Mouse (Mus musculus) MEL (cell line): ENCODE results near the gene Rassf10. TPM values are rescaled to one million over a fixed set of nuclear protein-coding genes. Genes with fewer than 3 reads are reported as not detected.

ENCODE experiments used
- DNase-seq: peaks from one replicate; pipeline ENCODE4 v3.0.0; 2011; ENCODE audit warnings: low read depth, low spot score
- H3K27ac ChIP-seq: 2 replicates; pipeline ENCODE4 v1.5.1; 2012; ENCODE audit warnings: low read depth, mild to moderate bottlenecking, control low read depth, low read length, moderate library complexity; ENCODE audit not compliant: control insufficient read depth
- H3K27me3 ChIP-seq, 2 experiments: fragments of 150-350 bp in 1 of 2; sonication (generic) in 1 of 2; 2 replicates each; pipeline ENCODE4 v1.6.1; 2012; ENCODE audit warnings: low read length in 2 of 2, mild to moderate bottlenecking in 2 of 2, improper control_type of control experiment in 1 of 2, moderate library complexity in 1 of 2; ENCODE audit not compliant: insufficient read depth in 2 of 2, control insufficient read depth in 1 of 2
- H3K36me3 ChIP-seq, 2 experiments: 2 replicates each; pipeline ENCODE4 v1.6.1; 2012 to 2014; ENCODE audit warnings: low read length in 2 of 2, improper control_type of control experiment in 1 of 2, inconsistent platforms in 1 of 2, mild to moderate bottlenecking in 1 of 2; ENCODE audit not compliant: insufficient read depth in 2 of 2, control insufficient read depth in 1 of 2
- H3K4me1 ChIP-seq, 2 experiments: fragments of 150-350 bp in 1 of 2; sonication (generic) in 1 of 2; 2 replicates each; pipeline ENCODE4 v1.6.1; 2012; ENCODE audit warnings: low read length in 2 of 2, improper control_type of control experiment in 1 of 2, mild to moderate bottlenecking in 1 of 2; ENCODE audit not compliant: insufficient read depth in 2 of 2, control insufficient read depth in 1 of 2
- H3K4me3 ChIP-seq, 2 experiments: fragments of 150-350 bp in 1 of 2; sonication (generic) in 1 of 2; 2 replicates each; pipeline ENCODE4 v1.5.1; 2012; ENCODE audit warnings: low read depth in 2 of 2, low read length in 2 of 2, mild to moderate bottlenecking in 2 of 2, moderate library complexity in 2 of 2, control low read depth in 1 of 2, improper control_type of control experiment in 1 of 2; ENCODE audit not compliant: control insufficient read depth in 1 of 2, insufficient read depth in 1 of 2
- H3K79me2 ChIP-seq: 2 replicates; pipeline ENCODE4 v1.6.1; 2012; ENCODE audit warnings: mild to moderate bottlenecking, low read length, moderate library complexity; ENCODE audit not compliant: control insufficient read depth, poor library complexity, insufficient read depth
- H3K9ac ChIP-seq: 2 replicates; pipeline ENCODE4 v1.6.1; 2012; ENCODE audit warnings: low read depth, mild to moderate bottlenecking, control low read depth, low read length, moderate library complexity; ENCODE audit not compliant: control insufficient read depth, poor library complexity, severe bottlenecking
- H3K9me3 ChIP-seq: fragments of 150-350 bp; sonication (generic); replicated peaks from 2 replicates; pipeline ENCODE4 v1.6.1; 2012; ENCODE audit warnings: mild to moderate bottlenecking, low read length, improper control_type of control experiment, moderate library complexity; ENCODE audit not compliant: insufficient read depth
- CHD2 ChIP-seq: IDR thresholded peaks from 2 replicates; pipeline ENCODE4 v1.6.1; 2011; ENCODE audit warnings: low read length, improper control_type of control experiment
- ELF1 ChIP-seq: IDR thresholded peaks from 2 replicates; pipeline ENCODE4 v1.6.1; 2014; ENCODE audit warnings: low read depth, mild to moderate bottlenecking, inconsistent platforms, low read length, improper control_type of control experiment, moderate library complexity
- KAT2A ChIP-seq: conservative IDR thresholded peaks from 2 replicates; pipeline ENCODE4 v1.6.1; 2012; ENCODE audit warnings: low read depth, low read length, improper control_type of control experiment, inconsistent platforms
- MAFK ChIP-seq: IDR thresholded peaks from 2 replicates; pipeline ENCODE4 v1.6.1; 2011; ENCODE audit warnings: low read depth, mild to moderate bottlenecking, low read length, improper control_type of control experiment, borderline replicate concordance
- MAX ChIP-seq: IDR thresholded peaks from 2 replicates; pipeline ENCODE4 v1.6.1; 2011; ENCODE audit warnings: low read length, improper control_type of control experiment
- MEF2A ChIP-seq: IDR thresholded peaks from 2 replicates; pipeline ENCODE4 v1.6.1; 2014; ENCODE audit warnings: low read depth, mild to moderate bottlenecking, inconsistent platforms, low read length, improper control_type of control experiment; ENCODE audit not compliant: poor library complexity, insufficient replicate concordance, severe bottlenecking; ENCODE audit errors: extremely low read depth
- MXI1 ChIP-seq: IDR thresholded peaks from 2 replicates; pipeline ENCODE4 v1.6.1; 2011; ENCODE audit warnings: mild to moderate bottlenecking, low read depth, low read length, improper control_type of control experiment
- MYB ChIP-seq: IDR thresholded peaks from 2 replicates; pipeline ENCODE4 v1.6.1; 2011; ENCODE audit warnings: mild to moderate bottlenecking, low read depth, low read length, improper control_type of control experiment
- POLR2A ChIP-seq, 2 experiments: IDR thresholded peaks; 2 replicates each; pipeline ENCODE4 v1.6.1; 2011 to 2012; ENCODE audit warnings: low read length in 2 of 2, mild to moderate bottlenecking in 2 of 2, control low read depth in 1 of 2, improper control_type of control experiment in 1 of 2, low read depth in 1 of 2, moderate library complexity in 1 of 2; ENCODE audit not compliant: control insufficient read depth in 1 of 2, insufficient read depth in 1 of 2, poor library complexity in 1 of 2
- SIN3A ChIP-seq: IDR thresholded peaks from 2 replicates; pipeline ENCODE4 v1.6.1; 2012; ENCODE audit warnings: low read length, improper control_type of control experiment, inconsistent platforms
- SMC3 ChIP-seq: IDR thresholded peaks from 2 replicates; pipeline ENCODE4 v1.6.1; 2011; ENCODE audit warnings: low read depth, low read length, improper control_type of control experiment
- TBP ChIP-seq: IDR thresholded peaks from 2 replicates; pipeline ENCODE4 v1.8.0; 2011; ENCODE audit warnings: low read depth, low read length, improper control_type of control experiment
- TCF12 ChIP-seq: IDR thresholded peaks from 2 replicates; pipeline ENCODE4 v1.6.1; 2014; ENCODE audit warnings: low read depth, mild to moderate bottlenecking, inconsistent platforms, low read length, improper control_type of control experiment, moderate library complexity
- UBTF ChIP-seq: IDR thresholded peaks from 2 replicates; pipeline ENCODE4 v1.6.1; 2012; ENCODE audit warnings: low read depth, mild to moderate bottlenecking, inconsistent platforms, low read length, improper control_type of control experiment, moderate library complexity, borderline replicate concordance; ENCODE audit not compliant: insufficient read depth
- USF2 ChIP-seq, 2 experiments: IDR thresholded peaks; 2 replicates each; pipeline ENCODE4 v1.6.1; 2011 to 2012; ENCODE audit warnings: improper control_type of control experiment in 2 of 2, low read length in 2 of 2, borderline replicate concordance in 1 of 2, inconsistent platforms in 1 of 2, low read depth in 1 of 2, mild to moderate bottlenecking in 1 of 2; ENCODE audit not compliant: insufficient read depth in 1 of 2
- ZC3H11A ChIP-seq: IDR thresholded peaks from 2 replicates; pipeline ENCODE4 v1.6.1; 2012; ENCODE audit warnings: low read depth, mild to moderate bottlenecking, inconsistent platforms, low read length, improper control_type of control experiment
- ZMIZ1 ChIP-seq: IDR thresholded peaks from 2 replicates; pipeline ENCODE4 v1.6.1; 2012; ENCODE audit warnings: low read depth, mild to moderate bottlenecking, inconsistent platforms, low read length, improper control_type of control experiment, moderate library complexity
- ZNF384 ChIP-seq: IDR thresholded peaks from 2 replicates; pipeline ENCODE4 v1.6.1; 2012; ENCODE audit warnings: low read depth, mild to moderate bottlenecking, inconsistent platforms, low read length, improper control_type of control experiment
- polyA plus RNA-seq, 2 experiments: library from polyadenylated mRNA; stranded (reverse) in 1 of 2; unstranded in 1 of 2; fragments of >175 nt in 1 of 2; fragments of >200 nt in 1 of 2; gene quantifications; 2 replicates each; pipeline versions ENCODE4 v1.2.1 to v1.2.4; 2012; ENCODE audit warnings: low replicate concordance in 2 of 2, low read depth in 1 of 2; ENCODE audit not compliant: insufficient read length in 2 of 2, insufficient read depth in 1 of 2, missing spikeins in 1 of 2
- total RNA-seq: library from RNA; depleted of rRNA; stranded (reverse); fragments of 300-350 nt; gene quantifications from 2 replicates; pipeline ENCODE4 v1.2.3, GENCODE M21; 2012

Gene Rassf10
- total and polyA plus RNA-seq, 3 experiments: not detected

DNA sequence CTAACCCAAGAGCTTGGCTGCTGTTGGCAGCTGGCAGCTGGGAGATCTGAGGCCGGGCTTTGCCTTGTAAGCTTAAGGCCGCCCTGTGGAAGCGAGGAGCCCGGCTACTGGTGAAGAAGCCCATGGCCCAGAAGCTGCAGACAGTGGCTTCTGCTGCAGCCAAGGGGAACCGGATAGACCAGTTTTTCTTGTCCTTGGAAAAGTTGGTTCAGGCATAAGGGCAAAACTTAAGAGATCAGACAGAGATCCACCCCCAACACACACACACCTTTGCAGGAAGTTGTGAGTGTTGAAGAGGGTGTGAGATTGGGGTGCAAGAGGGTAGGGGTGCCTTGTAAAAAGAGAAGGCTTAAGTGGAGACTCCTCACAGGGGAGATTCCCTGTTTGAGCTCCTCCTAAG lies 39.2 kb downstream of the Rassf10 start:
- Histone ChIP-seq H3K36me3 (no peaks in the 10 kb centered on the region), H3K27me3 (no peaks in the 10 kb centered on the region), H3K79me2 (no peaks in the 10 kb centered on the region), H3K4me1 (no peaks in the 10 kb centered on the region), H3K9ac (no peak overlapping the region), H3K9me3 (no peaks in the 10 kb centered on the region), H3K27ac (no peak overlapping the region), H3K4me3 (no peak overlapping the region)
- no peak for DNase-seq
- TF ChIP-seq MAFK: no peak
- no peak for TF ChIP-seq ZC3H11A
- TF ChIP-seq MEF2A: no peak
- TF ChIP-seq ZNF384: no peak
- TF ChIP-seq UBTF: no peak
- TF ChIP-seq CHD2: no peak
- TF ChIP-seq ZMIZ1: no peak
- TF ChIP-seq USF2 (IDR thresholded peaks at IDR 0.05; ENCODE audit: borderline replicate concordance in 1 of 2, insufficient read depth in 1 of 2, low read depth in 1 of 2, low read length in 2 of 2): no peak
- no peak for TF ChIP-seq MXI1
- TF ChIP-seq POLR2A (IDR thresholded peaks at IDR 0.05; ENCODE audit: control insufficient read depth in 1 of 2, insufficient read depth in 1 of 2, low read depth in 1 of 2, low read length in 2 of 2, poor library complexity in 1 of 2): no peak
- no peak for TF ChIP-seq ELF1
- no peak for TF ChIP-seq MYB

GRCm38 (mm10) chr7:113003565-113004255 lies 49.9 kb downstream of the Rassf10 start:
- H3K9ac ChIP-seq: no peak overlapping the region
- no peaks in the 10 kb centered on the region for H3K36me3 ChIP-seq
- H3K79me2 ChIP-seq: no peaks in the 10 kb centered on the region
- no peaks in the 10 kb centered on the region for H3K4me1 ChIP-seq
- H3K27ac ChIP-seq: no peak overlapping the region
- no peak for TF ChIP-seq CHD2
- no peak for TF ChIP-seq SMC3
- no peak for TF ChIP-seq MAX
- no peak for TF ChIP-seq TBP
- no peak for TF ChIP-seq SIN3A
- TF ChIP-seq KAT2A: no peak
- TF ChIP-seq TCF12: no peak
- TF ChIP-seq, all 39 proteins: peak for 0
- Histone ChIP-seq H3K9me3 (no peaks in the 10 kb centered on the region), H3K4me3 (no peak overlapping the region), H3K27me3 (no peaks in the 10 kb centered on the region)
- no peak for DNase-seq
